Mouse (Mus musculus) retina, postnatal 7 days (tissue): ENCODE measurements at regions not wholly inside any gene's neighbourhood (a gene's known extent, or its start where the extent isn't known, plus 50 kb on each side); places are given as distances from the start of the nearest gene placed in this dataset.
A peak's percentile ranks its signal among the peaks of the same experiment; 100 is the strongest.

Experiments
- DNase-seq: peaks from one replicate; pipeline ENCODE4 v3.0.0-alpha.2; 2012; ENCODE audit warnings: low read depth, low spot score

DNA sequence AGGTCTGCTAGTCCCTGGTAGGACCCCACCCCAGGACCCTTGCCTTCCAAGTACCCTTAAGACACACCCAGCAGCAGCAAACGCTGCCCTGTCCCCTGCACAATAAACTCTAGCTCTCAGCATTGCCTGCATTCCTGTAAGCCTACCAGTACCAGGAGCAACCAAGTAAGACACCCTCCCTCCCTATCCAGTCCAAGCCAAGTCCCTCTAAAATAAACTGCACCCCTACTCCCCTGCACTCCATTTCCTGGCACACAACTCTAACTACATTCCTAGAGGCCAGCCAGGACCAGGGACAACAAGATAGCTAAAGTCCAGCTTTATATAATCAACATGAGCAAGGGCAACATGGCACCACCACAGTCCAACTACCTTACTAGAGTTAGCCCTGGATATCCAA lies 103.5 kb downstream of the Ids start:
- DNase-seq: no peak

DNA sequence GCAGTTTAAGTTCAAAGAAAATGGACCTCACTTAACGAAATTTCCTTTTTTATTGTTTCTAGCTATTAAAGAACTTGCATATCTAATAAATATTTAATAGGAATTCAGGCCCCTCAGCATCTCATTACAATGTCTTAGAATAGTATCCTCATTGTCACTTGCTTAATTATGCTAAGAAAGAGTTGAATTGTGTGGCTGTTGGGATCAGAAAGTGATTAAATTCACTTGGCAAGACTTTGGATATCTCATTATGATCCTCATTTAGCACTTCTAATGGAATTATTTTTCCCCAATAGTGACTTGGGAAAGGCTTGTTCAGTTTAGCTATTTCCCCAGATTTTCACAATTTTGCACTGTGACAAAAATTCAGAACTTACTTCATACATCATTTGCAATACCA lies 148.9 kb downstream of the Ids start:
- no peak for DNase-seq

GRCm38 (mm10) chrX:70184427-70185090 lies 180.3 kb downstream of the Ids start:
- no peak for DNase-seq

- DNase-seq: no peak
Measured at GRCm38 (mm10) chrX:70169737-70170136, 195.1 kb downstream of the Ids start.

- DNase-seq: peak; percentile 2
Measured at GRCm38 (mm10) chrX:70161011-70161410, 203.9 kb downstream of the Ids start.
